Mouse (Mus musculus) hindbrain, postnatal 0 days (tissue): ENCODE data around the gene Prex1. TPM values are rescaled to one million over a fixed set of nuclear protein-coding genes. Genes with fewer than 3 reads are reported as not detected.

ENCODE experiments used
- ATAC-seq: fragments of 200-750 bp; cut with Nextera tagmentation; 2 replicates; pipeline ENCODE4 v1.8.0; 2017; ENCODE audit warnings: mild to moderate bottlenecking, moderate TSS enrichment, moderate library complexity
- DNase-seq: peaks from one replicate; pipeline ENCODE4 v3.0.0-alpha.2; 2015; ENCODE audit warnings: low spot score
- H3K27ac ChIP-seq: fragments of 300-500 bp; sonication (generic); 2 replicates; pipeline ENCODE4 v1.5.1; 2014; ENCODE audit warnings: mild to moderate bottlenecking
- H3K27me3 ChIP-seq: fragments of 300-500 bp; sonication (generic); 2 replicates; pipeline ENCODE4 v1.6.1; 2014; ENCODE audit warnings: low read length, mixed read lengths; ENCODE audit not compliant: insufficient read depth
- H3K36me3 ChIP-seq: fragments of 300-500 bp; sonication (generic); 2 replicates; pipeline ENCODE4 v1.6.1; 2014; ENCODE audit warnings: low read length, mixed read lengths; ENCODE audit not compliant: insufficient read depth
- H3K4me1 ChIP-seq: fragments of 300-500 bp; sonication (generic); 2 replicates; pipeline ENCODE4 v1.6.1; 2014; ENCODE audit warnings: antibody characterized with exemption, low read length, mixed read lengths; ENCODE audit not compliant: insufficient read depth
- H3K4me2 ChIP-seq: fragments of 300-500 bp; sonication (generic); 2 replicates; pipeline ENCODE4 v1.6.1; 2014; ENCODE audit warnings: low read depth, mild to moderate bottlenecking, low read length, moderate library complexity, mixed read lengths
- H3K4me3 ChIP-seq: fragments of 300-500 bp; sonication (generic); 2 replicates; pipeline ENCODE4 v1.5.1; 2014; ENCODE audit warnings: low read length
- H3K9ac ChIP-seq: fragments of 300-500 bp; sonication (generic); replicated peaks from 2 replicates; pipeline ENCODE4 v1.6.1; 2014; ENCODE audit warnings: mild to moderate bottlenecking, low read length, moderate library complexity, mixed read lengths
- H3K9me3 ChIP-seq: fragments of 300-500 bp; sonication (generic); 2 replicates; pipeline ENCODE4 v1.6.1; 2016; ENCODE audit warnings: low read length, mixed read lengths
- CTCF ChIP-seq: IDR thresholded peaks from 2 replicates; pipeline ENCODE4 v1.5.1; 2016; ENCODE audit warnings: antibody characterized with exemption, control low read depth, low read depth
- WGBS: fragments of 180-500 bp; shearing (Covaris S2); extraction: QIAGEN DNeasy Blood & Tissue Kit; methylation state at CpG from one replicate; pipeline ENCODE4 v1.1.7; 2014; 5-methylcytosine and 5-hydroxymethylcytosine counted together
- polyA plus RNA-seq: library from polyadenylated mRNA; unstranded; fragments of >200 nt; fragmentation: Nextera tagmentation; extraction: Ambion mirVana; gene quantifications from 2 replicates; pipeline ENCODE4 v1.2.1, GENCODE M21; 2015
- total RNA-seq: library from RNA; depleted of rRNA; stranded (reverse); fragments of >200 nt; gene quantifications from 2 replicates; pipeline ENCODE4 v1.2.3, GENCODE M21; 2014

Gene Prex1
- total and polyA plus RNA-seq, 2 experiments from 2014 or later: 24.2 to 63.2 TPM

- DNase-seq (no peak), ATAC-seq (no peak)
- Histone ChIP-seq H3K4me2 (no peak overlapping the region), H3K4me1 (no peaks in the 10 kb centered on the region), H3K27ac (no peak overlapping the region), H3K4me3 (no peak overlapping the region), H3K9ac (no peak overlapping the region), H3K27me3 (no peaks in the 10 kb centered on the region), H3K36me3 (no peaks in the 10 kb centered on the region), H3K9me3 (no peaks in the 10 kb centered on the region)
- no peak for TF ChIP-seq CTCF
- WGBS: 75% methylated on average over 3 of the region's 3 CpGs
Observed at GRCm38 (mm10) chr2:166703491-166703890, 10.1 kb downstream of the Prex1 start.

DNA sequence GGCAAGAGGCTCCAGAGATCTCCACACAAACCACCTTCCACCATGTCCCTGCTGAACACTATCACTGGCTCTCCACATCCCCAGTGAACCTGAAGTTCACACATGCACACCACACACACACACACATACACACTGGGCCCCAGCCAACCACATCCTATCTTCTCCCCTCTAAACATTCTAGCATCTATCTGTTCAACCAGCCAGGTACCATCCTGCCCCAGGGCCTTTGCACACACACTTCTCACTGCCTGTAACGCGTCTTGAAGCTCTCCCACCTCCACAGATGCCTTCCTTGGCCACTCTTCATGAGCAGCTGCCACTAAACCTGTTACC is 11.6 kb downstream of the Prex1 start:
- WGBS: 93% methylated on average over 2 of the region's 2 CpGs
- DNase-seq (no peak), ATAC-seq (no peak)
- no peak overlapping the region for H3K4me3 ChIP-seq
- H3K9ac ChIP-seq: no peak overlapping the region
- no peaks in the 10 kb centered on the region for H3K27me3 ChIP-seq
- no peak overlapping the region for H3K27ac ChIP-seq
- H3K9me3 ChIP-seq: no peaks in the 10 kb centered on the region
- H3K36me3 ChIP-seq: no peaks in the 10 kb centered on the region
- H3K4me2 ChIP-seq: no peak overlapping the region
- no peaks in the 10 kb centered on the region for H3K4me1 ChIP-seq
- TF ChIP-seq CTCF: no peak

DNA sequence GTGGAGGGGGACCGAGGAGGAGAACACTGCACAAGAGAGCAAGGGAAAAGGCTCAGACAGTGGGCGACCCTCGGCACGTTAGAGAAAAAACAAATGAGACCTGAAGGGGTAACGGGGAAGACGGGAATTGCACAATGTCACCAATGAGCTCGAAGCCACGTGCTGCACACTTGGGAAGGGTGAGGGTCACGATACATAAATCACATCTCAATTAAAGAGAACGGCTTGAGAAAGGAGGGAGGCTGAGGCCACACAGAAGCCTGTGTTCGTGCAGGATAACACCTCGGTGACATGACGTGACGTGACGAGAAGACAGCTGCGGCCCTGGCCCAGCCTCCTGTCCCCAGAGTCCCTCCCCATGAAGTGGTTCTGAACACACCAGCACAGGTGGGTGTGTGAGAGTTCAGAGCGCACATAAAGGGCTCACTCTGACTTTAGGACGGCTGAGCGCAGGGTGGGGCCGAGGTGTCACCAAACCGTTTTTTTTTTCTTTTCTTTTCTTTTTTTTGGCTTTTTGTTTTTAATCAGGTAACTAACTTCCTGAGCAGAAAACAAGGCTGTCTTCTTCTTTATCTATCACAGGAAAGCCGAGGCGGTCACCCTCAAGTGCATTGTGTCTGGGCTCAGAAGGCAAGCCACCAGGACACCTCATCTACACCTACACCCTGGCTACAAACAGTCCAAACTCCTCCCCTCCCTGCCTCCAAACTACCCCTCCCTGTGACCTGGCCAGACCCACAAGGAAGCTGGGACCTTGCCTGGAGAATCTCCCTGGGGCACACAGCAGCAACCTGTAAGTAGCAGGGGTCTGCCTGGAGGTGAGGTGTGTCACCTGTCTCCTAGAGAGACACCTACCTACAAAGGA is 12.2 kb downstream of the Prex1 start:
- Histone ChIP-seq H3K9me3 (no peaks in the 10 kb centered on the region), H3K27me3 (no peaks in the 10 kb centered on the region), H3K4me2 (no peak overlapping the region), H3K4me1 (no peaks in the 10 kb centered on the region), H3K4me3 (no peak overlapping the region), H3K36me3 (no peaks in the 10 kb centered on the region), H3K27ac (no peak overlapping the region), H3K9ac (no peak overlapping the region)
- DNase-seq (no peak), ATAC-seq (no peak)
- TF ChIP-seq CTCF: no peak
- 54% methylated on average over 23 of the region's 23 CpGs for WGBS

- Histone ChIP-seq H3K27me3 (no peaks in the 10 kb centered on the region), H3K4me2 (no peak overlapping the region), H3K36me3 (no peaks in the 10 kb centered on the region), H3K4me1 (no peaks in the 10 kb centered on the region), H3K27ac (no peak overlapping the region), H3K4me3 (no peak overlapping the region), H3K9ac (no peak overlapping the region), H3K9me3 (no peaks in the 10 kb centered on the region)
- DNase-seq: no peak
- no peak for ATAC-seq
- TF ChIP-seq CTCF: no peak
- 87% methylated on average over 13 of the region's 13 CpGs for WGBS
Observed at GRCm38 (mm10) chr2:166700732-166701131, 12.9 kb downstream of the Prex1 start.

- H3K27ac ChIP-seq: no peak overlapping the region
- no peaks in the 10 kb centered on the region for H3K9me3 ChIP-seq
- H3K4me2 ChIP-seq: no peak overlapping the region
- H3K36me3 ChIP-seq: no peaks in the 10 kb centered on the region
- no peak for ATAC-seq
- H3K4me3 ChIP-seq: no peak overlapping the region
- WGBS: 60% methylated on average over 8 of the region's 8 CpGs
- H3K4me1 ChIP-seq: no peaks in the 10 kb centered on the region
- no peaks in the 10 kb centered on the region for H3K27me3 ChIP-seq
- DNase-seq: no peak
- no peak overlapping the region for H3K9ac ChIP-seq
- TF ChIP-seq CTCF: no peak
Observed at GRCm38 (mm10) chr2:166700116-166700515, 13.5 kb downstream of the Prex1 start.

DNA sequence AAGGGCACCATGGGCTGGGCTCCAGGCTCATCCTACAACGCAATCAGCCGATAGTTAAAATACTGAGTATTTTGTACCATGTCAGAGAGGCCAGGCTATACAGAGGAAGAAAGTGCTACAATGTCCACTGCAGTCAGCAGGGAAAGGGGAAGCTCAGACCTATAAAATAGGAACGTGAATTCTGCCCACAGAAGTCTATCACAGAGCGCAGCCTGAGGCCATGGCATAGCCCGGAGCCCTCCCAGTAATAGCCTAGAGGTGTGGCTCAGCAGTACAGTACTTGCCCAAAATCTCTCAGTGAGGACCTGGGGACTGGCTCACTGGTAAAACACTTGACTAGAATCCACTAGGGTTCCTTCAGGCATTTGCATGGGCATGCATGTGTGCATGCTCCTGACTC is 14.1 kb downstream of the Prex1 start:
- no peak overlapping the region for H3K4me2 ChIP-seq
- no peaks in the 10 kb centered on the region for H3K4me1 ChIP-seq
- H3K27ac ChIP-seq: no peak overlapping the region
- no peaks in the 10 kb centered on the region for H3K27me3 ChIP-seq
- WGBS: 89% methylated on average over 5 of the region's 5 CpGs
- no peak overlapping the region for H3K9ac ChIP-seq
- H3K4me3 ChIP-seq: no peak overlapping the region
- DNase-seq (no peak), ATAC-seq (no peak)
- H3K36me3 ChIP-seq: no peaks in the 10 kb centered on the region
- no peaks in the 10 kb centered on the region for H3K9me3 ChIP-seq
- no peak for TF ChIP-seq CTCF

DNA sequence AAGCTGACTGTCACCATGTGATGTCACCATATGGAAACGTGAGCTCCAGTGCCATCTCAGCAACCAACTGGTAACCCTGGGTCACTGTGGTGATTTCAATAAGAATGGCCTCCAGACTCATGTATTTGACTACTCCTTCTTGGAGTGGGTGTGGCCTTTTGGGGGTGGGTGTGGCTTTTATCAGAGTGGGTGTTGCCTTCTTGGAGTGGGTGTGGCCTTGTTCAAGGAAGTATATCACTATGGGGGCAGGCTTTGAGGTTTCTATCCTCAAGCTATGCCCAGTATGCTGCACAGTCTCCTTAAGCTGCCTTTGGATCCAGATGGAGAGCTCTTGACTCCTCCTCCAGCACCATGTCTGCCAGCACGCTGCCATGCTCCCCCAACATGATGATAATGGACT is 19.0 kb downstream of the Prex1 start:
- Histone ChIP-seq H3K4me2 (no peak overlapping the region), H3K36me3 (no peaks in the 10 kb centered on the region), H3K9ac (no peak overlapping the region), H3K4me3 (no peak overlapping the region), H3K27me3 (no peaks in the 10 kb centered on the region), H3K27ac (no peak overlapping the region), H3K4me1 (peaks cover 11% of the 10 kb centered on the region), H3K9me3 (no peaks in the 10 kb centered on the region)
- ATAC-seq (no peak), DNase-seq (no peak)
- WGBS: 83% methylated on average over 2 of the region's 2 CpGs
- no peak for TF ChIP-seq CTCF
